In the genomic region with DNA sequence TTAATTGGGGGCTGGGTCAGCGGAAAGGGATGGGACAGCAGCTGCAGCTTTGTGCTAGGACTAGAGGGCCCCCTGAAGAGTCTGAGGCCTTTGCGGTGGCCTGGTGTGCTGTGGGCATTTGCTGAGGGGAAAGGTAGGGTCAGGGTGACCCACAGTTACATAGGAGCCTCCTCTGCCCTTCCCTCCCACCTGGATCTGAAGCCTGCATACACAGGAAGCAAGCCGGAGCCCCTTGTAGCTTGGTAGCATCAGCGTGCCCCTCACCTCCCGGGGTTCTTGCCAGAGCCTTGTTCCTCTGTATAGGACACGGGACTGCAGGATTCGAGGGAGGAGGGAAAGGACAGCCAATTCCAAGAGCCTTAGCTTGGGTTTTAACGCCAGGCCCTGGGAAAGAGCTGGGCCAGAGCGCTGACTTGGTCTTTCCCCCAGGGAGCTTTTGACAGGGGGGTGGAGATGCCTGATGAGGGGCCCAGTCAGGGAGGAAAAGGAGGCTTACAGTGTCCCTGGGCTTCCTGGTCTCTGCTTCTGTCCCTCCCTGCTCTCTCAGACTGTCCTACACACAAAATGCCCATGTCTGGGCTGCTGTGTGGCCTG, we compare ENCODE assay signal across 8 mouse cellular contexts. TPM values are rescaled to one million over a fixed set of nuclear protein-coding genes. Genes with fewer than 3 reads are reported as not detected.
A peak's percentile ranks its signal among the peaks of the same experiment; 100 is the strongest.
DNase-seq lines count a peak whose midpoint lies in the region; ATAC-seq and TF ChIP-seq lines count a peak whose summit lies in the region.

No protein-coding gene starts in this region.

- no peak for TF ChIP-seq CTCF in layer of hippocampus, adult 2 months (conservative IDR thresholded peaks at IDR 0.05)

- H3K9ac ChIP-seq in embryonic facial prominence, embryonic 14.5 days (ENCODE audit: low read depth, low read length), result peak overlapping the region; percentile 82
- H3K9ac ChIP-seq in hindbrain, embryonic 12.5 days, result peak overlapping the region; percentile 58
- no peak overlapping the region; the same call in 1 of the 2 replicates for H3K9ac ChIP-seq in midbrain, embryonic 14.5 days (replicated peaks; ENCODE audit: low read length)

- H3K36me3 ChIP-seq in embryonic facial prominence, embryonic 14.5 days (ENCODE audit: control insufficient read depth, insufficient read depth, low read length), result peaks cover 26% of the 10 kb centered on the region; the same call in 1 of the 2 replicates
- H3K36me3 ChIP-seq in hindbrain, embryonic 12.5 days, result peaks cover 16% of the 10 kb centered on the region
- peaks cover 8% of the 10 kb centered on the region; the same call in 1 of the 2 replicates for H3K36me3 ChIP-seq in midbrain, embryonic 14.5 days (ENCODE audit: control insufficient read depth, insufficient read depth, low read length)

- intact Hi-C loops in left cerebral cortex, postnatal 25 days (cut with DNase I), result no loop called here

- DNase-seq in gastrocnemius, adult 18-20 months (ENCODE audit: low spot score), result peak; percentile 50
- DNase-seq in gastrocnemius, postnatal 10 days, result no peak
- peak; percentile 61 for DNase-seq in embryonic facial prominence, embryonic 14.5 days (ENCODE audit: low spot score)
- peak; percentile 29 for DNase-seq in midbrain, embryonic 14.5 days
- DNase-seq in left cerebral cortex, postnatal 25 days (ENCODE audit: low spot score in 2 of 2), result no peak
- DNase-seq in adrenal gland, adult 2 months, result no peak
- DNase-seq in layer of hippocampus, adult 2 months (ENCODE audit: low spot score in 2 of 2), result no peak

- H3K4me2 ChIP-seq in embryonic facial prominence, embryonic 14.5 days (ENCODE audit: low read depth, low read length), result peak overlapping the region; percentile 79
- H3K4me2 ChIP-seq in hindbrain, embryonic 12.5 days (replicated peaks), result peak overlapping the region; percentile 96
- peak overlapping the region; percentile 99 for H3K4me2 ChIP-seq in midbrain, embryonic 14.5 days (ENCODE audit: low read length)

- WGBS in embryonic facial prominence, embryonic 14.5 days, result 2% methylated on average over 9 of the region's 9 CpGs
- WGBS in hindbrain, embryonic 12.5 days, result 5% methylated on average over 9 of the region's 9 CpGs
- WGBS in midbrain, embryonic 14.5 days, result 5% methylated on average over 9 of the region's 9 CpGs

- peaks cover 27% of the 10 kb centered on the region for H3K4me1 ChIP-seq in embryonic facial prominence, embryonic 14.5 days (ENCODE audit: control insufficient read depth, insufficient read depth, low read length)
- peaks cover 36% of the 10 kb centered on the region for H3K4me1 ChIP-seq in hindbrain, embryonic 12.5 days
- peaks cover 20% of the 10 kb centered on the region for H3K4me1 ChIP-seq in midbrain, embryonic 14.5 days (ENCODE audit: control insufficient read depth, insufficient read depth, low read length)

- H3K27ac ChIP-seq in embryonic facial prominence, embryonic 14.5 days (replicated peaks; ENCODE audit: low read depth, low read length), result peak overlapping the region; percentile 94
- peak overlapping the region; percentile 56; the same call in 1 of the 2 replicates for H3K27ac ChIP-seq in hindbrain, embryonic 12.5 days
- no peak overlapping the region for H3K27ac ChIP-seq in midbrain, embryonic 14.5 days (replicated peaks; ENCODE audit: low read depth, low read length)
- H3K27ac ChIP-seq in layer of hippocampus, adult 2 months, result no peak overlapping the region

- peak overlapping the region; percentile 57 for H3K4me3 ChIP-seq in embryonic facial prominence, embryonic 14.5 days (ENCODE audit: low read depth, low read length)
- peak overlapping the region; percentile 54 for H3K4me3 ChIP-seq in hindbrain, embryonic 12.5 days
- H3K4me3 ChIP-seq in midbrain, embryonic 14.5 days (replicated peaks; ENCODE audit: low read depth, low read length), result no peak overlapping the region; the same call in 1 of the 2 replicates
- no peak overlapping the region for H3K4me3 ChIP-seq in layer of hippocampus, adult 2 months

- H3K9me3 ChIP-seq in embryonic facial prominence, embryonic 14.5 days (ENCODE audit: control insufficient read depth, low read length), result no peaks in the 10 kb centered on the region
- no peaks in the 10 kb centered on the region for H3K9me3 ChIP-seq in hindbrain, embryonic 12.5 days (replicated peaks)
- no peaks in the 10 kb centered on the region for H3K9me3 ChIP-seq in midbrain, embryonic 14.5 days (ENCODE audit: control insufficient read depth, low read length)

- no peaks in the 10 kb centered on the region for H3K27me3 ChIP-seq in embryonic facial prominence, embryonic 14.5 days (replicated peaks; ENCODE audit: control insufficient read depth, insufficient read depth, low read length)
- peaks cover 7% of the 10 kb centered on the region for H3K27me3 ChIP-seq in hindbrain, embryonic 12.5 days
- peaks cover 5% of the 10 kb centered on the region; the same call in 1 of the 2 replicates for H3K27me3 ChIP-seq in midbrain, embryonic 14.5 days (ENCODE audit: control insufficient read depth, insufficient read depth, low read length)

- 0 out of 2 replicates have a peak, but pooled peaks have one; percentile 1 for ATAC-seq in embryonic facial prominence, embryonic 14.5 days (ENCODE audit: low read depth)
- ATAC-seq in hindbrain, embryonic 12.5 days (ENCODE audit: low FRiP score), result no peak
- no peak for ATAC-seq in midbrain, embryonic 14.5 days (ENCODE audit: low FRiP score, low TSS enrichment)

RNA-seq across cellular contexts. Expression of a gene that starts 1.6 kb away (rescaled TPM):
- total RNA-seq in gastrocnemius, adult 18-20 months (2021), result 1 to 10 TPM; 7.5 to 8.5 TPM
- 10 to 100 TPM; 42.2 to 70.8 TPM for total RNA-seq in gastrocnemius, postnatal 10 days (2021)
- 23.9 and 27.3 TPM in 2 replicates for polyA plus RNA-seq in embryonic facial prominence, embryonic 14.5 days (2014; fragmentation: Nextera tagmentation; extraction: Ambion mirVana)
- polyA plus RNA-seq in hindbrain, embryonic 12.5 days (2016; fragmentation: Nextera tagmentation; extraction: Ambion mirVana), result 20.9 and 21.5 TPM in 2 replicates
- polyA plus RNA-seq in midbrain, embryonic 14.5 days (2014; fragmentation: Nextera tagmentation; extraction: Ambion mirVana), result 1.9 and 3.8 TPM in 2 replicates
- 1 to 10 TPM; 5.7 to 9.1 TPM for total RNA-seq in left cerebral cortex, postnatal 25 days (2021)
- 10 to 100 TPM; 17.0 to 24.9 TPM for total RNA-seq in adrenal gland, adult 2 months (2021)
- 30.2 and 35.7 TPM in 2 replicates for polyA plus RNA-seq in adrenal gland, adult 2 months (2012; rRNA removed)
- 1 to 10 TPM; 4.1 to 5.7 TPM for total RNA-seq in layer of hippocampus, adult 2 months (2021)

Comparison
In these comparisons a context has a peak if more than half of its experiments do, and no peak if none do; other contexts are left out.
1. DNase-seq: peak in gastrocnemius, adult 18-20 months (single experiment), embryonic facial prominence, embryonic 14.5 days (single experiment) and midbrain, embryonic 14.5 days (single experiment); none in gastrocnemius, postnatal 10 days (single experiment), left cerebral cortex, postnatal 25 days (0 of 2), adrenal gland, adult 2 months (single experiment) and layer of hippocampus, adult 2 months (0 of 2).
2. H3K27ac ChIP-seq: peak in embryonic facial prominence, embryonic 14.5 days (single experiment) and hindbrain, embryonic 12.5 days (single experiment); none in midbrain, embryonic 14.5 days (single experiment) and layer of hippocampus, adult 2 months (single experiment).
3. H3K4me3 ChIP-seq: peak in embryonic facial prominence, embryonic 14.5 days (single experiment) and hindbrain, embryonic 12.5 days (single experiment); none in midbrain, embryonic 14.5 days (single experiment) and layer of hippocampus, adult 2 months (single experiment).
4. Peak in every context shown above with its lines, with median percentiles within 50 percentile points of each other: H3K4me2 ChIP-seq.